Mouse (Mus musculus): ENCODE results near the gene Snrpn. TPM values are rescaled to one million over a fixed set of nuclear protein-coding genes. Genes with fewer than 3 reads are reported as not detected.
A peak's percentile ranks its signal among the peaks of the same experiment; 100 is the strongest.

Snrpn gene
- polyA plus RNA-seq, 1 experiment from 2014 or later = 22.1 TPM

DNA sequence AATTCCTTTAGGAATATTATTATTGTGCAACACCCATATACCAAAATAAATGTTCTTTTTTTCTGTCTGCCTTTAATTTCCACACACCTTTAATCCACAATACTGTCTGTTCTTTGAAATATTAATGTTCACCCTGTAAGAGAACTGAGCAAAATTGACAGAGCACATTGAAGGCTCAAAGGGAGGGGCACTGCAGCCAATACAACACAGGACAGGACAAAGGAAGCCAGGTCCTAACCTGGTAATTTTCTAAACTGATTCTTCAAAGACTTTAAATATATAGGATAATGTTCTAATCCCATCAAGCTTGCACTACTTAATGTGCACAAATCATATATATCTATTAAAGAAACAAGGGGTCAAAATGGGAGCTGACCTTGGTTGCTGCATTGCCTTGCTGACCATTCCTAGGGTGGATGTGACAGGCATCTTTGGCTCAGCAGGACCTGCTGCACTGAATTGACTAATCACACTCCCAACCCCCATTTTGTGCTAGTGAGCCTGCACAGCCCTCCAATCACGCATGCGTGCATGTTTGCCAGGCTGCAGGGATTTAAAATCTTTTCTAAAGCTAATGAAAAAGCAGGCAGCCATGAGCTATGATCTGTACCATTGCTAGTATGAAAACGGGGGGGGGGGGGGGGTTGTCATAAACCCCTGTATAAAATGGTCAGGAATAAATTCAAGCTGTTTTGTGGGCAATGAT lies 42.7 kb downstream of the Snrpn start:
- Histone ChIP-seq H3K27me3 (ENCODE audit: control insufficient read depth, insufficient read depth, low read length) (no peaks in the 10 kb centered on the region), H3K9ac (ENCODE audit: low read length) (no peak overlapping the region), H3K4me1 (replicated peaks; ENCODE audit: control insufficient read depth, insufficient read depth) (no peaks in the 10 kb centered on the region), H3K4me3 (ENCODE audit: low read depth, low read length) (no peak overlapping the region), H3K27ac (replicated peaks) (no peak overlapping the region), H3K9me3 (ENCODE audit: control insufficient read depth, low read length) (no peaks in the 10 kb centered on the region), H3K36me3 (ENCODE audit: control insufficient read depth, insufficient read depth, low read length) (no peaks in the 10 kb centered on the region), H3K4me2 (replicated peaks; ENCODE audit: low read depth) (no peak overlapping the region)
- DNase-seq (ENCODE audit: low spot score) (no peak), ATAC-seq (ENCODE audit: low FRiP score, low TSS enrichment) (no peak)
- 66% methylated on average over 3 of the region's 3 CpGs for WGBS
- TF ChIP-seq CTCF (IDR thresholded peaks at IDR 0.05; ENCODE audit: low read depth) (no peak), EP300 (optimal IDR thresholded peaks at IDR 0.05) (no peak)

- Histone ChIP-seq H3K4me3 (ENCODE audit: low read depth, low read length) (no peak overlapping the region), H3K36me3 (ENCODE audit: control insufficient read depth, insufficient read depth, low read length) (no peaks in the 10 kb centered on the region), H3K9ac (ENCODE audit: low read length) (no peak overlapping the region), H3K4me1 (replicated peaks; ENCODE audit: control insufficient read depth, insufficient read depth) (no peaks in the 10 kb centered on the region), H3K4me2 (replicated peaks; ENCODE audit: low read depth) (no peak overlapping the region), H3K9me3 (ENCODE audit: control insufficient read depth, low read length) (no peaks in the 10 kb centered on the region), H3K27me3 (ENCODE audit: control insufficient read depth, insufficient read depth, low read length) (no peaks in the 10 kb centered on the region), H3K27ac (replicated peaks) (no peak overlapping the region)
- ATAC-seq (ENCODE audit: low FRiP score, low TSS enrichment) (no peak), DNase-seq (ENCODE audit: low spot score) (no peak)
- TF ChIP-seq CTCF (IDR thresholded peaks at IDR 0.05; ENCODE audit: low read depth) = no peak
- TF ChIP-seq EP300 (optimal IDR thresholded peaks at IDR 0.05) = no peak
- 76% methylated on average over 2 of the region's 2 CpGs for WGBS
Observed at GRCm38 (mm10) chr7:60076301-60076700, 63.7 kb downstream of the Snrpn start.

GRCm38 (mm10) chr7:60047481-60048201 lies 92.4 kb downstream of the Snrpn start:
- no peak overlapping the region for H3K27ac ChIP-seq (replicated peaks)
- no peaks in the 10 kb centered on the region for H3K36me3 ChIP-seq (ENCODE audit: control insufficient read depth, insufficient read depth, low read length)
- H3K9ac ChIP-seq (ENCODE audit: low read length) = no peak overlapping the region
- no peaks in the 10 kb centered on the region for H3K4me1 ChIP-seq (replicated peaks; ENCODE audit: control insufficient read depth, insufficient read depth)
- no peak for TF ChIP-seq EP300 (optimal IDR thresholded peaks at IDR 0.05)
- no peak for TF ChIP-seq CTCF (IDR thresholded peaks at IDR 0.05; ENCODE audit: low read depth)
- H3K9me3 ChIP-seq (ENCODE audit: control insufficient read depth, low read length) = no peaks in the 10 kb centered on the region
- 64% methylated on average over 6 of the region's 6 CpGs for WGBS
- H3K27me3 ChIP-seq (ENCODE audit: control insufficient read depth, insufficient read depth, low read length) = no peaks in the 10 kb centered on the region
- H3K4me2 ChIP-seq (replicated peaks; ENCODE audit: low read depth) = no peak overlapping the region
- ATAC-seq (ENCODE audit: low FRiP score, low TSS enrichment) = no peak
- no peak overlapping the region for H3K4me3 ChIP-seq (ENCODE audit: low read depth, low read length)
- no peak for DNase-seq (ENCODE audit: low spot score)

DNA sequence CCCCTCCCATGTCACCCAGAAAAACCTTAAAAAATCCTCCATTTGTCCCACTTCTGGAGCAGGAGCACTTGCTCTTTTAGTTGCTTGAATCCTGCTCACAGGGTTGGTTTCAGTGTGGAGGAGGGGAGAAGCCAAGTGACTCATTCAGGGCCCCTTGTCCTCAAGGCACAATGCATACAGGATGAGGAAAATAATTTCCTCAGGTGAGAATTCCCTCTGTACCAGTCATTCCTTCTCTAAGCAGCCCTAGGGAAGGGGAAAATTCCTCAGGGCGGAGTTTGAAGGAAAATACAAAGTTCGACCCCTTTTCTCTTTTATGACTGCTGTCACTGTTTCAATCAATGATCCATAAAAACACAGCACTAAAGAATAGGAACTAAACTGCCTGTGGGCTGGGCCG lies 126.8 kb downstream of the Snrpn start:
- ATAC-seq (ENCODE audit: low FRiP score, low TSS enrichment) (no peak), DNase-seq (ENCODE audit: low spot score) (no peak)
- Histone ChIP-seq H3K36me3 (ENCODE audit: control insufficient read depth, insufficient read depth, low read length) (no peaks in the 10 kb centered on the region), H3K4me3 (ENCODE audit: low read depth, low read length) (no peak overlapping the region), H3K9me3 (ENCODE audit: control insufficient read depth, low read length) (no peaks in the 10 kb centered on the region), H3K9ac (ENCODE audit: low read length) (no peak overlapping the region), H3K4me1 (replicated peaks; ENCODE audit: control insufficient read depth, insufficient read depth) (no peaks in the 10 kb centered on the region), H3K27me3 (ENCODE audit: control insufficient read depth, insufficient read depth, low read length) (no peaks in the 10 kb centered on the region), H3K27ac (replicated peaks) (no peak overlapping the region), H3K4me2 (replicated peaks; ENCODE audit: low read depth) (no peak overlapping the region)
- TF ChIP-seq CTCF (IDR thresholded peaks at IDR 0.05; ENCODE audit: low read depth) (no peak), EP300 (optimal IDR thresholded peaks at IDR 0.05) (no peak)
- 71% methylated on average over 3 of the region's 3 CpGs for WGBS

DNA sequence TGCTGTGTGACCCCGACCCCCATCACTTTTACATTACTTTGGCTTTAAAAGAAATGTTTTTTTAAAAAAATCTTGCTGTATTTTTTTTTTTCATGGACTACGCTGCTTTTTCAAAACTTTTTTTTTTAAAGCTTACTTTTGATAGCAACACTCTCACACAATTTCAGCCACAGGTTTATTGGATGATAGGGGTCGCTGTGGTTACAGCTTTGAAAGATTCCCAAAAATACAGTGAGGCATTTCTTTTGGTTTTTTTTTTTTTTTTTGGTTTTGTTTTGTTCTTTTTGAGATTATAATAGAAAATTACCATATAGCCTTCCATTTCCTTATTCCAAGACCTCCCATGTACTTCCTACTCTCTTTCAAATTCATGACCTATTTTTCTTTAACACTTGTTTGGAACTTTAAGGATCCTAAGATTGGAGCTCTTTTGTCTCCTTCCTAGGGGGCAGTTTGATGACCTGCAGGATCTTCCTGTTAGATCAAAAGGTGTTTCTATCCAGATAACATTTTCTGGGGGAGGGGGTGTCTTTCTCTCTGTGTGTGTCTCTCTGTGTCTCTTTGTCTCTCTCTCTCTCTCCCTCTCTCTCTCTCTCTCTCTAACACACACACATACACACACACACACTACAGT lies 132.2 kb downstream of the Snrpn start:
- no peaks in the 10 kb centered on the region for H3K36me3 ChIP-seq (ENCODE audit: control insufficient read depth, insufficient read depth, low read length)
- H3K4me2 ChIP-seq (replicated peaks; ENCODE audit: low read depth) = no peak overlapping the region
- TF ChIP-seq CTCF (IDR thresholded peaks at IDR 0.05; ENCODE audit: low read depth) (peak; percentile 22; the same call in 1 of the 2 replicates), EP300 (optimal IDR thresholded peaks at IDR 0.05) (no peak)
- H3K27ac ChIP-seq (replicated peaks) = no peak overlapping the region
- no peak for DNase-seq (ENCODE audit: low spot score)
- 41% methylated on average over 3 of the region's 3 CpGs for WGBS
- no peak for ATAC-seq (ENCODE audit: low FRiP score, low TSS enrichment)
- H3K9ac ChIP-seq (ENCODE audit: low read length) = no peak overlapping the region
- H3K9me3 ChIP-seq (ENCODE audit: control insufficient read depth, low read length) = no peaks in the 10 kb centered on the region
- H3K27me3 ChIP-seq (ENCODE audit: control insufficient read depth, insufficient read depth, low read length) = no peaks in the 10 kb centered on the region
- H3K4me1 ChIP-seq (replicated peaks; ENCODE audit: control insufficient read depth, insufficient read depth) = no peaks in the 10 kb centered on the region
- no peak overlapping the region for H3K4me3 ChIP-seq (ENCODE audit: low read depth, low read length)

DNA sequence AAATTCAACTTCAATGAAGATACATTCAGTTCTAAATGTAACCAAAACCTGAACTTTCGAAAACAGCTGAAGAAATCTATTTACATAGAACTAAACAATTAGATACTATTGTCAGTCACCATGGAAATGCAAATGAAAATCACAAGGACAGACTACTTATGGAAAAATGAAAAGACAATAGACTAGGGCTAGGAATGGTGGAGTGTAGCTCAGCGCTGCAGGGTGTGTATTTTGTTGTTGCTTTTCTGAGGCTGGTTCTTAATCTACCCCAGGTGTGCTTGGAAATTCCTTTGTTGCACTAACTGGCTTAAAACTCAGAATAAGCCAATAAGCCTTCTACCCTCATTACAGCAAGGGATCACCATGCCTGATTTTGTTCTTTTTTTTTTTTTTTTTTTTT lies 133.8 kb downstream of the Snrpn start:
- no peak for TF ChIP-seq CTCF (IDR thresholded peaks at IDR 0.05; ENCODE audit: low read depth)
- no peaks in the 10 kb centered on the region for H3K9me3 ChIP-seq (ENCODE audit: control insufficient read depth, low read length)
- no peak for DNase-seq (ENCODE audit: low spot score)
- H3K9ac ChIP-seq (ENCODE audit: low read length) = no peak overlapping the region
- H3K4me3 ChIP-seq (ENCODE audit: low read depth, low read length) = no peak overlapping the region
- H3K27me3 ChIP-seq (ENCODE audit: control insufficient read depth, insufficient read depth, low read length) = no peaks in the 10 kb centered on the region
- H3K36me3 ChIP-seq (ENCODE audit: control insufficient read depth, insufficient read depth, low read length) = no peaks in the 10 kb centered on the region
- ATAC-seq (ENCODE audit: low FRiP score, low TSS enrichment) = no peak
- no peaks in the 10 kb centered on the region for H3K4me1 ChIP-seq (replicated peaks; ENCODE audit: control insufficient read depth, insufficient read depth)
- 52% methylated on average over 2 of the region's 2 CpGs for WGBS
- H3K4me2 ChIP-seq (replicated peaks; ENCODE audit: low read depth) = no peak overlapping the region
- H3K27ac ChIP-seq (replicated peaks) = no peak overlapping the region

All from stomach, postnatal 0 days (tissue).